Mouse (Mus musculus) adrenal gland, postnatal 4 days (tissue): ENCODE data around the gene 1810009A15Rik. TPM values are rescaled to one million over a fixed set of nuclear protein-coding genes. Genes with fewer than 3 reads are reported as not detected.
"Not testable (repeated sequence)": the region's sequence is repeated elsewhere in the genome, so short reads cannot be mapped to it uniquely, and the experiment has no call there.

Source experiments
- DNase-seq, 2 experiments: peaks; one replicate each; pipeline ENCODE4 v3.0.0; 2021 to 2022; ENCODE audit warnings: low spot score in 2 of 2, mixed read lengths in 2 of 2
- long read RNA-seq, 2 experiments: library from polyadenylated mRNA; stranded (forward); transcript quantifications; one replicate each; pipeline ENCODE4 v2.0.0; 2021
- total RNA-seq, 2 experiments: library from RNA; stranded (reverse); gene quantifications; 2 replicates each; pipeline ENCODE4 v1.2.3; 2021

Gene 1810009A15Rik
- total RNA-seq = 10 to 100 TPM; 36.7 to 37.7 TPM
- long read RNA-seq, experiment 1, transcript 1810009A15Rik-201 (4 exons, 806 nt) = major isoform, 27 of 32 reads
- long read RNA-seq, experiment 1, partial matches to known transcripts = 0 of 32 reads
- long read RNA-seq, experiment 1, other reads (novel, unspliced or antisense) = 0 of 32 reads
- long read RNA-seq, experiment 2, transcript 1810009A15Rik-201 (4 exons, 806 nt) = major isoform, 35 of 40 reads
- long read RNA-seq, experiment 2, partial matches to known transcripts = 0 of 40 reads
- long read RNA-seq, experiment 2, other reads (novel, unspliced or antisense) = 1 of 40 reads

DNA sequence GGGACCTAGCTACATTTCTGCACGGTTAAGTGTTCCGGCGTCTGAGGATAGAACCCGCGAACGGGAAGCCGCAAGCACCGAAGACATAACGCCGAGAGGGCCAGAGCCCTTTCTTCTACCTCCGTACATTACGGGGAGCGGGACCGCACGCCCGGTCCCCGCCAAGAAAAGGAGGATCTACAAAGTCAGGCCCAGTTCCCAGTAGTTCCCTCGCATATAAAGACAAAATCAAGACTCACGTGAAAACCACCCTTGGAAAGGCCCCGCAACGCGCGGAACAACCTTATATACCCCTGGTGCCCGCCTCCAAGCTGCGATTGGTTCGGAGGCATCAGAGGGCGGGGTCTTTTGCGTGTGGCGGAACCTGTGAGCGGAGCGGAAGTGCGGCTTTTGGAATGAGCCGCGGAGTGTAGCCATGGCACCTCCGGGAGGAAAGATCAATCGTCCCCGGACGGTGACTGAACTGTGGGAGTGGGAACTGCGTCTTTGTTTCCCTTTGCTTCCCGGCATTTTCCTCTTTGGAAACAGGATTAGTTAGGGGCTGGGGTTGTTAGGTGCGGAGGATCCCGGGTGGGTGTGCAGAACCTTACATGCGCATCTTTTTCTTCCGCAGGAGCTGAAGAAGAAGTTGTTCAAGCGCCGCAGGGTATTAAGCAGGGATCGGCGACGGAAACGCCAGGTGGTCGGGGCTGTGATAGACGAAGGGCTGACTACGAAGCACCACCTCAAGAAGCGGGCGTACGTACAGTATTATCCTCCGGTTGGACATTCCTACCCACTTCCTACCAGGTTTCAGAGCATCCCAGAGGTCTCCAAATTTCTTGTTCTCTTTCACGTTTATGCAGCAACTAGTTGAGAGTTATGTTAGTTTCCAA is at the start of gene 1810009A15Rik, which contains the start of gene Gm49416:
Gene 1810009A15Rik, plus strand, starts transcription at position 343 of the 875 bp plus-strand sequence.
Gene Gm49416, plus strand, starts transcription at position 416 of the 875 bp plus-strand sequence.
- peak; percentile 78 to 91 for DNase-seq

DNA sequence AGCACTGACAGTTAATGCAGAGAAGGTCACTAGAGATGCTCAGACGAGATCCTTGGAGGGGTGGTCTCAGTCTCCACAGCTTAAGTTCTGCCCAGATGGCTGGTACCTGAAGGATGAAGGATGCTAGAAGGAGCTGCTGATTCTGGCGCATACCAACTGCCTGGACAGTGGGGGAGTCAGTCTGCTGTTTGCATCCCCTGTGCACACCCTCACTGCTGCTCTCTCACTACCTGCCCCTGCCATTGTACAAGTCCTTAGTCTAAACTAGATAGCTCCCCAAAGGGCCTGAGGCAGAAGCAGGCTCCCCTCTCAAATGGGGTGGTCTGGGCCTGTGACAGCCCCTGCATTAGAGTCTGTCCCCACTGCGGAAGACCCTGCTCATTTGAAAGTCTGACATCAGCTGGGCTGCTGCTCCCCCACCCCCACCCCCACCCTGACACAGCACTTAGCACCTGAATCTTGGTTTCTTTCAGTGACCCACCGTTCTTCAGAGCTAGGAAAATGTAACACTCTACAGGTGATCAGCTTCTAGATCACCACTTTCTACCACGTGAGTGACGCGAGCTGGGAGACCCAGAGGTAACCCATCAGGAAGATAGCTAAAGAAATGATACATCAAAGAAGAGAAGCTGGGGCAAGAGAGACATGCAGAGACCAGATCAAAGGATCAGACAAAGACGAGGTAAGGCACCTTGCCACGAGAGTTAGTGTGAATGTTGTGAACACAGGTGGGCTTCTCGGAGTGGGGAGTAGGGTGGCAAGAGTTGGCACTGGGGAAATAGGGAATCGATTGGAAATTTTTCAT is 49.3 kb upstream of the 1810009A15Rik start, which contains the start of gene Gng3:
Gene Gng3, minus strand, starts transcription at position 92 of the 805 bp plus-strand sequence.
- DNase-seq = no peak

DNA sequence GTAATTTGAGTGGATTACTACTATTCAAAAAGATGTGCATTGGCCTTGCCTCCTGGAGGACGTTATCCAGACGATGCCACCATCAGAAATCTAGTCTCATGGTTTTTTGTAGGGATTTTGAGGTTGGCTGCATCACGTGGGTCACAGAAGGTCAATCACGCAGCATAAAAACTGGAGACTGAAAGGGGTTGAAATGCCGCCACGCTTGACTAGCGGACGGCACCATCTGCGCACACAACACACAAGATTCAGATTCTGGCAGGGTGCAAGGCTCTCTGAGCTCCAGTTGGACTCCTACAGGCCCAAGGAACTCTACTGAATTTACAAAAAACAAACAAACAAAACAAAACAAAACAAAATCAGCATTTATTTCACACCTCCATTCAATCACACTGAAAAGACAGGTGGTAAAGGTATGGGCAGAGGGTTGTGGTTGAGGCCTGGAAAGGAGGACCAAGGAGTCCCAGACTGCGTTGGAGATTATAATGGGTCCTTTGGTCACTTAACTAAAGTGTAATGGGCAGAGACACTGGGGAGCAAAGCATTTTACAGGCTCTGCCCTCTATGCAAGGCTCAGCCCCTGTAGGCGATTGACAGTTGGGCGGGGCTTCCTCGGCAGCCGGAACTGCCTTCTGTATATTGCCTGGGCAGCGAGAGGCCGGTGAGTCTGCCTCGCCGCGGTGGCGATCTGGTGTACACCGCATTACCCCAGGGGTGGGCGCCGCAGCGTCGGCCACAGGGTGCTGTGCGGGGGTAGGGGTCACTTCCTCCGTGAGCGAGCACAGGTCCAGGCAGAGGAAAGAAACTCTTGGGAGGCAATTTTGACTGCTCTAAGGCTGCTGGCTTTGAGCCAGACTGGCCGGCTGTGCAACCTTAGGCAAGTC is 48.5 kb upstream of the 1810009A15Rik start:
- DNase-seq = peak in 1 of 2 experiments; percentile 70

DNA sequence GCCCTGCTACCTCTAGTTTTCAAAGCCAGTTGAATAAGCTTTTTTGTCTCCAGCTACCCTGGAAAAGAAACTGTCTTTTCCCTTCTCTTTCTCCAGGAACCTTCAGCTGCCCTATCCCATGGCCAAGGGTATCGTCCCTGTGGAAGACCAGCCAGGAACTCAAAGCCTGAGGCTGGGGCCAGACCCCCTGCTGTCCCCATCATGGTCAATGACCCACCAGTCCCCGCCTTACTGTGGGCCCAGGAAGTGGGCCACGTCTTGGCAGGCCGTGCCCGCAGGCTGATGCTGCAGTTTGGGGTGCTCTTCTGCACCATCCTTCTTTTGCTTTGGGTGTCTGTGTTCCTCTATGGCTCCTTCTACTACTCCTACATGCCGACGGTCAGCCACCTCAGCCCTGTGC is 47.6 kb upstream of the 1810009A15Rik start:
- DNase-seq = no peak

DNA sequence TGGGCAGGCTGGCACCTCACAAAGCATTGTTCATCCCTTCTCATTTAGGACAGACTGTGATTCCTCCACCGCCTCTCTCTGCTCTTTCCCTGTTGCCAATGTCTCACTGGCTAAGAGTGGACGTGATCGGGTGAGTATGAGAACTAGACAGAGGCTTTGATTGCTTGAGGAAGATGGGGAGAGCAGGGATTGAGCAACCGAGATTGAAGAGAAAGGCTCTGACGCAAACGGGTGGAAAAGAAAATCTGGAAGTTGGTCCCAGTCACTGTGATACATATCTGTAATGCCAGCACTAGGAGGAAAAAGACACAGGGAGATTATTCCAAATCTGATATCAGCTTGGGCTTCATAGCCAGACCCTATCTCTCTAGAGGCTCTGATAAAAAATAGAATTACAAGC is 45.7 kb upstream of the 1810009A15Rik start:
- DNase-seq = no peak

DNA sequence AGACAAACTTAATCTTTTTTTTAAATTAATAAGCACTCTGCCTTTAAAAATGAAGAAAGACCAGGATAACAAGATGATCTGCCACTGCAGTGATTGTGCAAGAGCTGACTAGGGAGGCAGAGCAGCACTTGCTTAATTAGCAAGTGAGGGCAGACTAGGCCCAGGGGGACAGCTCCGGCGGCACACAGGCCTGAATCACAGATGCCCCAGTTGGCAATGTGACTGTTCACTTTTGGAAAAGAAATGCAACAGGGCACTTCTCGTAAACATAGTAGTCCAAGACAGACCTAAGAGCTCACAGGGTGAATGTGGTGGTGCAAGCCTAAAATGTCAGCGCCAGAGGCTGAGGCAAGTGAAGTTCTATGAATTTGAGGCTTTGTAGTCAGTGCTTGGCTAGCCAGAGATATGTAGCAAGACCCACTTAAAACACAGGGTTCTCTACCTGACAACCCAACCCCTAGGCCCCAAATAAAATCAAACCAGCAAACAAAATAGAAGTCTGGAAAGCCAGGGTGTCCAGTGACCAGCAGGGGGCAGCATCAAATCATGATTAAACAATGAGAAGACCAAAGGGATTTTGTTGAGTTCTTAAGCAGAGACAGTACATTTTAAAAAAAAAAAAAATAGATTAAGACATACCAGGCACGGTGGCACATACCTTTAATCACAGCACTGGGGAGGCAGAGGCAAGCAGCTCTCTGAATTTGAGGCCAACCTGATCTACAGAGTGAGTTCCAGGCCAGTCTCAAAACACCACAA is 44.1 kb upstream of the 1810009A15Rik start:
- peak in 1 of 2 experiments; percentile 75 for DNase-seq

GRCm38 (mm10) chr19:8848356-8848755 is 40.3 kb upstream of the 1810009A15Rik start:
- DNase-seq = no peak

DNA sequence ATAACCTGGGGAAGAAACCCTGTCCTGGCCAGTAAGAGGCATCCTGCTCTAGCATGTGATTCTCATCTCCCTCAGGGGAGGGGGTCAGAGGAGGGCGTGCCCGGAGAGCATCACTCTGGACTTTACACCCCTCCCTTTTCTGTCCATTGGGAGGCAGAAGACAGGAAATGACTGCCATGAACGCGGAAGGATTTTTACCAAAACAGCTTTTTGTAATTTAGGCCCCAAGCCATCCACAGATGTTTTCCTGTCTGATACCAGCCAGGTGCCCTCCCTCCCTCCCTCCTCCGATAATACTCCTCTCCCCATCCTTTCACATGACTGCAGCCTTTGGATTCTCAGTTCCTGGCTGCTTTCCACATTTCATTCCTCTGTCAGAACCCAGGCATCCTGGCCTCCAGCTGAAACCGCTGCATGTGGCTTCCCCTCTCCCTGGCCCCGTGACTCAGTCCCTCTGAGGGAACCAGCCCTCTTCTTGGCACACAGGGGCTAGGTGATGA is 38.2 kb upstream of the 1810009A15Rik start, which contains the start of gene Lrrn4cl:
Gene Lrrn4cl, plus strand, starts transcription at position 367 of the 500 bp plus-strand sequence.
- no peak for DNase-seq

GRCm38 (mm10) chr19:8851639-8852038 is 37.0 kb upstream of the 1810009A15Rik start:
- no peak for DNase-seq

- DNase-seq = no peak
These were observed 36.3 kb upstream of the 1810009A15Rik start for GRCm38 (mm10) chr19:8852236-8852928.

GRCm38 (mm10) chr19:8853117-8853516 is 35.5 kb upstream of the 1810009A15Rik start:
- no peak for DNase-seq

DNA sequence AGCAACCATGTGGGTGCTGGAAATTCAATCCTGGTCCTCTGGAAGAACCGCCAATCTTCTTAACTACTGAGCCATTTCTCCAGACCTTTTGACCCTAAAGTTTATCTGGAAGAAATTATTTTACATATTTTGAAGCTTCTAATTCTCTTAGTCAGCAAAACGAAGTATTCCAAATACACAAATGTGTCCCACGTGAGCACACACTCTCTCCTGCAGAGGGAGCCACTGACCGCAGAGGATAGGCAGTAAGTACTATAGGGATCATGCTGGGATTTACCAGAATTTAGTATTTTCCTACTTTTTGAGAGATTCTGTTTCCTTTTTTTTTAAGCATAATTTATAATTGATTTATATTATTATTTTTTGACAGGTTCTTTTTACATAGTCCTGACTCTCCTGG is 31.0 kb upstream of the 1810009A15Rik start:
- DNase-seq = no peak

DNA sequence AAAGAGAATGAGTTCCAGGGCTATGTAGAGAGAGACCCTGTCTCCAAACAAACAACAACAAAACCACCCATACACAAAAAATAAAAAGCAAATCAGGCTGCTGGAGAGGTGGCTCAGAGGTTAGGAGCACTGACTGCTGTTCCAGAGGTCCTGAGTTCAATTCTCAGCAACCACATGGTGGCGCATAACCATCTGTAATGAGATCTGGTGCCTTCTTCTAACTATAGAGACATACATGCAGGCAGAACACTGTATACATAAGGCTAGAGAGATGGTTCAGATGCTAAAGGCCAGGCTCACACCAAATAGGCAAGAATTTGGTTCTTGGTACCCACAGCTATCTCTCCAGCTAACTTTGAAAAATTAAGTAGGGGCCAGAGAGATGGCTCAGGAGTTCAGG is 29.6 kb upstream of the 1810009A15Rik start:
- DNase-seq = no peak

DNA sequence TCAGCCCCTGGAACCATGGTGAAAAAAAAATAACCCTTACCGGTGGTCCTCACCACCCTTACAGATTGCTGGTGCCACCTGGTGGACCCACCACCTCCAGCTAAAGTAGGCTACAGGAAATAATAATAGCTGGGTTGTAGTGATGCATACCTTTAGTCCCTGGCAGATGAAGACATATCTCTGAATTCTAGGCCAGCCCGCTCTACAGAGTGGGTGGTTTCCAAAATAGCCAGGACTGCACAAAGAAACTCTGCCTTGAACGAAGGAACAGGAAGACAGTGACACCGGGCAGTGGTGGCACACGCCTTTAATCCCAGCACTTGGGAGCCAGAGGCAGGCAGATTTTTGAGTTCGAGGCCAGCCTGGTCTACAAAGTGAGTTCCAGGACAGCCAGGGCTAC is 24.4 kb upstream of the 1810009A15Rik start:
- no peak for DNase-seq

DNA sequence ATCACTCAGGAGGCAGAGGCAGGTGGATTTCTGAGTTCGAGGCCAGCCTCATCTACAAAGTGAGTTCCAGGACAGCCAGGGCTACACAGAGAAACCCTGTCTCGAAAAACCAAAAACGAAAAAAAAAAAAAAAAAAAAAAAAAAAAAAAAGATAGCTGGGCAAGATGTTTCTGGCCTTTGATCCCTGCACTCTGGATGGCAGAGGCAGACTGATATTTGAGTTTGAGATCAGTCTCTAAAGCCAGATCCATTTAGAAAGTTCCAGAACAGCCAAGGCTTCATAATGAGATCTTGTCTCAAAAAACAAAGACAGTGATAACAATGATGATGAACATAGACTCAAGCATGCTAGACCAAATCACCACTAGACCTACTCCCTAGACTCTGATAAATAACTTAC is 18.3 kb upstream of the 1810009A15Rik start:
- DNase-seq = not testable (repeated sequence)

GRCm38 (mm10) chr19:8870838-8871237 is 17.8 kb upstream of the 1810009A15Rik start:
- no peak for DNase-seq

- peak; percentile 80 to 97 for DNase-seq
These were observed 17.1 kb upstream of the 1810009A15Rik start, which contains the start of gene Ubxn1 for GRCm38 (mm10) chr19:8871267-8872186. Ubxn1 (plus strand) TSS chr19:8871496.
